Mouse (Mus musculus) neural tube, embryonic 13.5 days (tissue): Measurements from ENCODE around the gene Rtn4. TPM values are rescaled to one million over a fixed set of nuclear protein-coding genes. Genes with fewer than 3 reads are reported as not detected.

ENCODE experiments used
- ATAC-seq: fragments of 200-750 bp; cut with Nextera tagmentation; 2 replicates; pipeline ENCODE4 v1.8.0; 2017; ENCODE audit warnings: low read depth, mild to moderate bottlenecking, moderate TSS enrichment, moderate library complexity
- H3K27ac ChIP-seq: fragments of 300-500 bp; sonication (generic); replicated peaks from 2 replicates; pipeline ENCODE4 v1.5.1; 2015; ENCODE audit warnings: moderate library complexity, mild to moderate bottlenecking, inconsistent platforms
- H3K27me3 ChIP-seq: fragments of 300-500 bp; sonication (generic); 2 replicates; pipeline ENCODE4 v1.6.1; 2015; ENCODE audit warnings: mild to moderate bottlenecking, inconsistent platforms
- H3K36me3 ChIP-seq: fragments of 300-500 bp; sonication (generic); 2 replicates; pipeline ENCODE4 v1.6.1; 2015; ENCODE audit warnings: mild to moderate bottlenecking, inconsistent platforms
- H3K4me1 ChIP-seq: fragments of 300-500 bp; sonication (generic); replicated peaks from 2 replicates; pipeline ENCODE4 v1.6.1; 2015; ENCODE audit warnings: inconsistent platforms
- H3K4me2 ChIP-seq: fragments of 300-500 bp; sonication (generic); 2 replicates; pipeline ENCODE4 v1.6.1; 2015; ENCODE audit warnings: inconsistent platforms, mild to moderate bottlenecking, moderate library complexity
- H3K4me3 ChIP-seq: fragments of 300-500 bp; sonication (generic); 2 replicates; pipeline ENCODE4 v1.5.1; 2015; ENCODE audit warnings: mild to moderate bottlenecking, inconsistent platforms
- H3K9ac ChIP-seq: fragments of 300-500 bp; sonication (generic); 2 replicates; pipeline ENCODE4 v1.6.1; 2015; ENCODE audit warnings: moderate library complexity, mild to moderate bottlenecking, inconsistent platforms
- H3K9me3 ChIP-seq: fragments of 300-500 bp; sonication (generic); 2 replicates; pipeline ENCODE4 v1.6.1; 2016; ENCODE audit warnings: inconsistent platforms
- WGBS: fragments of 180-500 bp; shearing (Covaris S2); methylation state at CpG from one replicate; pipeline ENCODE4 v1.1.7; 2015; 5-methylcytosine and 5-hydroxymethylcytosine counted together
- polyA plus RNA-seq: library from polyadenylated mRNA; unstranded; fragments of >200 nt; fragmentation: Nextera tagmentation; extraction: Ambion mirVana; gene quantifications from 2 replicates; pipeline ENCODE4 v1.2.1, GENCODE M21; 2015

Rtn4 gene
- polyA plus RNA-seq, 1 experiment from 2014 or later = 115 TPM

- no peak for ATAC-seq
Measured at GRCm38 (mm10) chr11:29684272-29684671, 8.5 kb upstream of the Rtn4 start.

GRCm38 (mm10) chr11:29686176-29686575 is 6.6 kb upstream of the Rtn4 start:
- no peaks in the 10 kb centered on the region for H3K4me1 ChIP-seq
- no peak overlapping the region for H3K27ac ChIP-seq
- no peaks in the 10 kb centered on the region for H3K36me3 ChIP-seq
- no peak overlapping the region for H3K9ac ChIP-seq
- H3K27me3 ChIP-seq = no peaks in the 10 kb centered on the region
- H3K4me2 ChIP-seq = no peak overlapping the region
- 88% methylated on average over 2 of the region's 2 CpGs for WGBS
- ATAC-seq = no peak
- no peak overlapping the region for H3K4me3 ChIP-seq
- H3K9me3 ChIP-seq = no peaks in the 10 kb centered on the region

More at GRCm38 (mm10) chr11:29684272-29684671, 8.5 kb upstream of the Rtn4 start:
- H3K4me3 ChIP-seq = no peak overlapping the region
- H3K4me2 ChIP-seq = no peak overlapping the region
- no peaks in the 10 kb centered on the region for H3K4me1 ChIP-seq
- H3K9me3 ChIP-seq = no peaks in the 10 kb centered on the region
- H3K27ac ChIP-seq = no peak overlapping the region
- no peaks in the 10 kb centered on the region for H3K36me3 ChIP-seq
- 72% methylated on average over 2 of the region's 2 CpGs for WGBS
- H3K27me3 ChIP-seq = no peaks in the 10 kb centered on the region
- no peak overlapping the region for H3K9ac ChIP-seq

- Histone ChIP-seq H3K27ac (no peak overlapping the region), H3K4me3 (no peak overlapping the region), H3K9me3 (no peaks in the 10 kb centered on the region), H3K4me1 (peaks cover 14% of the 10 kb centered on the region), H3K36me3 (no peaks in the 10 kb centered on the region), H3K27me3 (no peaks in the 10 kb centered on the region), H3K9ac (no peak overlapping the region), H3K4me2 (no peak overlapping the region)
- ATAC-seq = no peak
- WGBS = 94% methylated on average over 1 of the region's 1 CpGs
Measured at GRCm38 (mm10) chr11:29691556-29691955, 1.2 kb upstream of the Rtn4 start.

- no peak for ATAC-seq
- WGBS = 27% methylated on average over 12 of the region's 12 CpGs
- Histone ChIP-seq H3K9ac (no peak overlapping the region), H3K27me3 (no peaks in the 10 kb centered on the region), H3K27ac (peak overlapping the region; percentile 33; the same call in 1 of the 2 replicates), H3K4me2 (peak overlapping the region; percentile 26), H3K36me3 (peaks cover 4% of the 10 kb centered on the region; the same call in 1 of the 2 replicates), H3K4me1 (peaks cover 20% of the 10 kb centered on the region), H3K4me3 (peak overlapping the region; percentile 97), H3K9me3 (no peaks in the 10 kb centered on the region)
Measured at GRCm38 (mm10) chr11:29692111-29692682, 550 bp upstream of the Rtn4 start.

GRCm38 (mm10) chr11:29693576-29694410 is 1.0 kb downstream of the Rtn4 start:
- Histone ChIP-seq H3K27ac (peak overlapping the region; percentile 99), H3K9ac (peak overlapping the region; percentile 99), H3K4me1 (peaks cover 28% of the 10 kb centered on the region), H3K4me3 (peak overlapping the region; percentile 97), H3K4me2 (peak overlapping the region; percentile 71), H3K9me3 (no peaks in the 10 kb centered on the region), H3K36me3 (peaks cover 4% of the 10 kb centered on the region; the same call in 1 of the 2 replicates), H3K27me3 (no peaks in the 10 kb centered on the region)
- ATAC-seq = peak; percentile 94
- under 1% methylated on average over 52 of the region's 53 CpGs for WGBS

GRCm38 (mm10) chr11:29694754-29695153 is 2.0 kb downstream of the Rtn4 start:
- no peaks in the 10 kb centered on the region for H3K9me3 ChIP-seq
- peak overlapping the region; percentile 97 for H3K4me3 ChIP-seq
- H3K4me2 ChIP-seq = peak overlapping the region; percentile 71

GRCm38 (mm10) chr11:29702721-29703120 is 10.0 kb downstream of the Rtn4 start:
- Histone ChIP-seq H3K27ac (no peak overlapping the region), H3K4me3 (no peak overlapping the region), H3K4me1 (peaks cover 21% of the 10 kb centered on the region; the same call in 1 of the 2 replicates), H3K36me3 (peaks cover 15% of the 10 kb centered on the region), H3K9ac (no peak overlapping the region), H3K27me3 (no peaks in the 10 kb centered on the region), H3K4me2 (no peak overlapping the region), H3K9me3 (no peaks in the 10 kb centered on the region)
- WGBS = 76% methylated on average over 3 of the region's 3 CpGs
- ATAC-seq = no peak

More at GRCm38 (mm10) chr11:29694754-29695153, 2.0 kb downstream of the Rtn4 start:
- H3K4me1 ChIP-seq = peaks cover 28% of the 10 kb centered on the region
- H3K9ac ChIP-seq = no peak overlapping the region
- peaks cover 4% of the 10 kb centered on the region; the same call in 1 of the 2 replicates for H3K36me3 ChIP-seq
- H3K27ac ChIP-seq = no peak overlapping the region
- ATAC-seq = no peak
- no peaks in the 10 kb centered on the region for H3K27me3 ChIP-seq

GRCm38 (mm10) chr11:29705263-29705662 is 12.5 kb downstream of the Rtn4 start:
- Histone ChIP-seq H3K27me3 (no peaks in the 10 kb centered on the region), H3K9me3 (no peaks in the 10 kb centered on the region), H3K4me1 (peaks cover 15% of the 10 kb centered on the region; the same call in 1 of the 2 replicates), H3K4me2 (no peak overlapping the region), H3K27ac (no peak overlapping the region), H3K4me3 (no peak overlapping the region), H3K9ac (no peak overlapping the region), H3K36me3 (peaks cover 33% of the 10 kb centered on the region)
- ATAC-seq = no peak

- H3K4me2 ChIP-seq = no peak overlapping the region
- no peak overlapping the region for H3K9ac ChIP-seq
- ATAC-seq = no peak
- H3K36me3 ChIP-seq = peaks cover 39% of the 10 kb centered on the region
- no peaks in the 10 kb centered on the region for H3K9me3 ChIP-seq
- no peak overlapping the region for H3K4me3 ChIP-seq
- H3K27me3 ChIP-seq = no peaks in the 10 kb centered on the region
- 94% methylated on average over 4 of the region's 4 CpGs for WGBS
- H3K27ac ChIP-seq = no peak overlapping the region
- peaks cover 11% of the 10 kb centered on the region; the same call in 1 of the 2 replicates for H3K4me1 ChIP-seq
Measured at GRCm38 (mm10) chr11:29706845-29707244, 14.1 kb downstream of the Rtn4 start.

GRCm38 (mm10) chr11:29709512-29709911 is 16.8 kb downstream of the Rtn4 start:
- Histone ChIP-seq H3K9ac (no peak overlapping the region), H3K9me3 (no peaks in the 10 kb centered on the region), H3K27ac (no peak overlapping the region), H3K4me2 (no peak overlapping the region), H3K36me3 (peaks cover 57% of the 10 kb centered on the region), H3K4me3 (no peak overlapping the region), H3K4me1 (peaks cover 5% of the 10 kb centered on the region; the same call in 1 of the 2 replicates), H3K27me3 (no peaks in the 10 kb centered on the region)
- ATAC-seq = no peak

- 0 out of 2 replicates have a peak, but pooled peaks cover 5% of the 10 kb centered on the region for H3K4me1 ChIP-seq
- H3K9me3 ChIP-seq = no peaks in the 10 kb centered on the region
- 91% methylated on average over 7 of the region's 7 CpGs for WGBS
- H3K4me2 ChIP-seq = no peak overlapping the region
- H3K27ac ChIP-seq = no peak overlapping the region
- peaks cover 29% of the 10 kb centered on the region for H3K36me3 ChIP-seq
- no peaks in the 10 kb centered on the region for H3K27me3 ChIP-seq
- no peak for ATAC-seq
- no peak overlapping the region for H3K4me3 ChIP-seq
- H3K9ac ChIP-seq = no peak overlapping the region
Measured at GRCm38 (mm10) chr11:29714114-29714513, 21.4 kb downstream of the Rtn4 start.

- Histone ChIP-seq H3K27me3 (no peaks in the 10 kb centered on the region), H3K9me3 (no peaks in the 10 kb centered on the region), H3K4me2 (no peak overlapping the region), H3K36me3 (peaks cover 26% of the 10 kb centered on the region), H3K27ac (no peak overlapping the region), H3K4me3 (no peak overlapping the region), H3K9ac (no peak overlapping the region), H3K4me1 (0 out of 2 replicates have a peak, but pooled peaks cover 5% of the 10 kb centered on the region)
- ATAC-seq = 0 out of 2 replicates have a peak, but pooled peaks have one; percentile 15
- 97% methylated on average over 2 of the region's 2 CpGs for WGBS
Measured at GRCm38 (mm10) chr11:29714789-29715188, 22.0 kb downstream of the Rtn4 start.
